Mouse (Mus musculus) C2C12 (cell line): ENCODE measurements around the gene Selenof. TPM values are rescaled to one million over a fixed set of nuclear protein-coding genes. Genes with fewer than 3 reads are reported as not detected.

Source experiments
- H3K27me3 ChIP-seq: one replicate; pipeline ENCODE4 v1.6.1; 2011; ENCODE audit not compliant: control insufficient read depth, insufficient read depth, insufficient read length
- H3K36me3 ChIP-seq: one replicate; pipeline ENCODE4 v1.6.1; 2011; ENCODE audit not compliant: control insufficient read depth, insufficient read depth
- H3K4me3 ChIP-seq: one replicate; pipeline ENCODE4 v1.5.1; 2011; ENCODE audit warnings: mild to moderate bottlenecking, control low read depth; ENCODE audit not compliant: poor library complexity, insufficient read depth, severe bottlenecking
- H3K79me2 ChIP-seq: one replicate; pipeline ENCODE4 v1.6.1; 2011; ENCODE audit not compliant: control insufficient read depth, insufficient read depth
- H3K79me3 ChIP-seq: one replicate; pipeline ENCODE4 v1.6.1; 2011; ENCODE audit warnings: low read depth, control low read depth
- H3ac ChIP-seq: one replicate; pipeline ENCODE3; 2011; ENCODE audit warnings: low read depth; ENCODE audit not compliant: control insufficient read depth, insufficient read length
- CEBPB ChIP-seq: IDR thresholded peaks from one replicate; pipeline ENCODE4 v1.6.1; 2011; ENCODE audit warnings: low read depth, mild to moderate bottlenecking, control low read depth, moderate library complexity
- CTCF ChIP-seq: IDR thresholded peaks from one replicate; pipeline ENCODE4 v1.5.1; 2011; ENCODE audit not compliant: control insufficient read depth, insufficient read depth, insufficient read length
- FOSL1 ChIP-seq: IDR thresholded peaks from one replicate; pipeline ENCODE4 v1.8.0; 2011; ENCODE audit warnings: mild to moderate bottlenecking, low read length; ENCODE audit not compliant: poor library complexity, insufficient read depth, severe bottlenecking
- MAX ChIP-seq: IDR thresholded peaks from one replicate; pipeline ENCODE4 v1.6.1; 2011; ENCODE audit warnings: mild to moderate bottlenecking, control low read depth
- MYOD1 ChIP-seq: IDR thresholded peaks from one replicate; pipeline ENCODE4 v1.6.1; 2011; ENCODE audit warnings: low read depth; ENCODE audit not compliant: control insufficient read depth, insufficient read length
- MYOG ChIP-seq: IDR thresholded peaks from one replicate; pipeline ENCODE4 v1.6.1; 2011; ENCODE audit not compliant: control insufficient read depth, insufficient read length; ENCODE audit errors: extremely low read depth
- USF1 ChIP-seq: IDR thresholded peaks from one replicate; pipeline ENCODE4 v1.6.1; 2011; ENCODE audit warnings: low read depth, mild to moderate bottlenecking, control low read depth, moderate library complexity
- polyA plus RNA-seq: library from polyadenylated mRNA; unstranded; fragments of >200 nt; fragmentation: generic; extraction: Trizol; gene quantifications from one replicate; pipeline ENCODE4 v1.2.1, GENCODE M21; 2012; ENCODE audit warnings: missing spikeins

Gene Selenof
- polyA plus RNA-seq, 1 experiment, result 296 TPM

DNA sequence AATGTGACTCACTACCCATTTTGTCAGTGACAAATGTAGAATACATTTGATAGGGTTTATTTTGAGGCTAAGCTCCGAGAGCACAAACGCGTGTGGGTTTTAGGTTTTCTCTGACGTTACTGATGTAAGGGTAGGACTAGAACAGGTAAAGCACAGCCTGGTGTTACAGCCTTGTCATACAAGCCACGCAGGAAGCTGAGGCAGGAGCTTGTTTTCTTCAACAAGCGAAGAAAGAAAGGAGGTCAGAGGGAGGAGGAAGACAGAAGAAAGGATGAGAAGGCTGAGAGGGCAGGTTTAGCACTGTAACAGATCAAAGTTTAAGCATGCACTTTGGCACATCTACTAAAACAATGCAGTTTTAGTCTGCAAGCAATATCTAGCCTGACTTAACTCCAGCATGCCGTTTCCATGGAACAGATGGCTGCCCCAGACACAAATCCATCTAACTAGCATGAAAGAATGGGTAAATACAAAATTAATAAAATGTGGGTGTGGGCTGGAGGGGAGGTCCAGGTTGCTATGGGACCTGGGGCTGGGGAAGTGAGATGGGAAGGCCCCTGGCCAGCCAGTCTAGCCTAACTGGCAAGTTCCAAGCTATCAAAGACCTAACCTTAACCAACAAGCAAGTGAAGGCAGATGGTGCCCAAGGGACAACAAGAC is 21.8 kb upstream of the Selenof start:
- no peaks in the 10 kb centered on the region for H3K36me3 ChIP-seq
- no peak for TF ChIP-seq FOSL1
- TF ChIP-seq USF1, result no peak
- TF ChIP-seq CEBPB, result no peak
- no peak for TF ChIP-seq MYOD1
- no peak for TF ChIP-seq CTCF
- TF ChIP-seq MAX, result no peak
- no peak for TF ChIP-seq MYOG
- H3K79me2 ChIP-seq, result peaks cover 91% of the 10 kb centered on the region
- no peak overlapping the region for H3K4me3 ChIP-seq
- H3K27me3 ChIP-seq, result no peaks in the 10 kb centered on the region
- H3K79me3 ChIP-seq, result peaks cover 72% of the 10 kb centered on the region
- H3ac ChIP-seq, result no peak overlapping the region

DNA sequence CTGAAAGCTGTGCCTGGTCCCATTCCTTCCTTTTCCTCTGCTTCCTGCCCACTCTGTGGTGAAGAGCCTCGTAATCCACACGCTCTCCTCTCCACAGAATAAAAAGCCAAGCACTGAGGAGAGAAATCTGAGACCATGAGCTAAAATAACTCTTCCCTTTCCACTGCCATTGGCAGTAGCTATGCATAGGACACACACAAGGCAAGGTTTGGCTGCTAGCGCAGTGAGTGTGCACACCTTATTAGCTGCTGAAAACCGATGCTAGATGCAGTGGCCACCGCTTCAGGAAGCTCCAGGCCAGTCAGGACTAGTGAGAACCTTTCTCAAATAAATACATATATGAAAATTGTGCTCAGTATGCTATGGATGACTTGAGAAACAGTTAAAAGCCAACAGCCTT is 20.1 kb upstream of the Selenof start:
- H3K36me3 ChIP-seq, result no peaks in the 10 kb centered on the region
- H3K4me3 ChIP-seq, result no peak overlapping the region
- H3K27me3 ChIP-seq, result no peaks in the 10 kb centered on the region
- H3K79me2 ChIP-seq, result peaks cover 91% of the 10 kb centered on the region
- no peak for TF ChIP-seq MAX
- no peak for TF ChIP-seq MYOG
- TF ChIP-seq USF1, result no peak
- no peak for TF ChIP-seq MYOD1
- no peak for TF ChIP-seq CEBPB
- TF ChIP-seq FOSL1, result no peak
- no peak overlapping the region for H3ac ChIP-seq
- peaks cover 71% of the 10 kb centered on the region for H3K79me3 ChIP-seq

DNA sequence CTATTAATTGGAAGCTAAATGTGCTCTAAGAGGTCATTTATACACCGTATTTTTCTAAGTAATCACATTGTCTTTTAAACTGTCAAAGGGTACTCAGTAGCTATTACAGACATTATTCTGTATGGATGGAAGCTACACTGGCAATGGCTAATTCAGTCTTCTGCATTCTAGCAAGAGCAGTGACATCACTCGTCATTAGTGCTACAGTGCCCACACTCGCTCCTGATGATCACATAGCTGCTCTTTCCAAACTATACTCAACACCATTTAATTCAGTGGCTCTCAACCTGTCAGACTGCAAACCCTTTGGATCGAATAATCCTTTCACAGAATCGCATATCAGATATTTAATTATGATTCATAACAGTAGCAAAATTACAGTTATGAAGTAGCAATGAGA is 19.4 kb upstream of the Selenof start:
- Histone ChIP-seq H3K79me3 (peaks cover 70% of the 10 kb centered on the region), H3ac (no peak overlapping the region), H3K4me3 (no peak overlapping the region), H3K27me3 (no peaks in the 10 kb centered on the region), H3K36me3 (no peaks in the 10 kb centered on the region), H3K79me2 (peaks cover 91% of the 10 kb centered on the region)
- no peak for TF ChIP-seq MYOG
- TF ChIP-seq MAX, result no peak
- TF ChIP-seq USF1, result no peak
- no peak for TF ChIP-seq FOSL1
- TF ChIP-seq CEBPB, result no peak
- TF ChIP-seq CTCF, result no peak
- no peak for TF ChIP-seq MYOD1

DNA sequence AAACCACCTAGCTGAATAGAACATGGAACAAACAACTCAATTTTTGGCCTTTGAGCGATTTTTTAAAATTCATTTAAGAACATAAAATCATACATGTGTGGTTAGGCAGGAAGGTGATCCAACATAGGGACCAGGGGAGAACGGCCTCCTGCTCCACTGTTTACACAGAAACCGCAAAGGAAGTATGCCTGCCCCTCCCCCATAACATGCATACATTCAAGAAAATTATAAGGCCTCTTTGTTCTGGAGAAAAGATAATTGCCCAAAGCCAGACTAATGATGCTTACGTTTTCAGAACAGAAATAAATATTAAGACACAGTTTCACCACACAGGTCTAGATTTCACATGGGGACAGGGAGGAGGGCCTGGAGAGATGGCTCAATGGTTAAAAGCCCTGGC is 18.7 kb upstream of the Selenof start:
- peaks cover 74% of the 10 kb centered on the region for H3K79me3 ChIP-seq
- no peak overlapping the region for H3ac ChIP-seq
- no peaks in the 10 kb centered on the region for H3K27me3 ChIP-seq
- H3K4me3 ChIP-seq, result no peak overlapping the region
- no peaks in the 10 kb centered on the region for H3K36me3 ChIP-seq
- TF ChIP-seq MYOG (no peak), USF1 (no peak), CTCF (no peak), MYOD1 (no peak), MAX (no peak), CEBPB (no peak), FOSL1 (no peak)
- peaks cover 91% of the 10 kb centered on the region for H3K79me2 ChIP-seq

DNA sequence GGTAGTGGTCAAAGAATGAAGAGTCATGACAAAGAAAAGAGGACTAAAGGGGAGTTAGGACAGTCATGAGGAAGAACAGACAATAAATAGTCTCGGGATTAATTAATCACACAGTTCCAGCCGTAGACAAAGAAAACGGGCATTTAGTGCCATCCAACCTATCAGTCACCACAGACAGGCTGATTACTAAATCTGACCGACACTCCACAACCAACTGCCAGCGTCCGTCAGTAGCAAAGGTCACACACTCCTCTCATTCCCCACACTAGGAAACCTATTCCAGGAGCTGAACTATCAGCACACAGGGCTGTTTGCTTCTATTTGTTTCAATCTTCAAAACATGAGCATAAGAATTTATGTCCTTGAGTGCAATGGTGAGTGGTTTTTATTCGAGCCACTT is 16.2 kb upstream of the Selenof start:
- peaks cover 100% of the 10 kb centered on the region for H3K79me2 ChIP-seq
- H3K27me3 ChIP-seq, result no peaks in the 10 kb centered on the region
- no peak for TF ChIP-seq FOSL1
- TF ChIP-seq CTCF, result no peak
- no peak for TF ChIP-seq MYOG
- no peak for TF ChIP-seq MYOD1
- no peak for TF ChIP-seq USF1
- no peak for TF ChIP-seq MAX
- TF ChIP-seq CEBPB, result no peak
- no peak overlapping the region for H3ac ChIP-seq
- no peak overlapping the region for H3K4me3 ChIP-seq
- peaks cover 82% of the 10 kb centered on the region for H3K79me3 ChIP-seq
- no peaks in the 10 kb centered on the region for H3K36me3 ChIP-seq

DNA sequence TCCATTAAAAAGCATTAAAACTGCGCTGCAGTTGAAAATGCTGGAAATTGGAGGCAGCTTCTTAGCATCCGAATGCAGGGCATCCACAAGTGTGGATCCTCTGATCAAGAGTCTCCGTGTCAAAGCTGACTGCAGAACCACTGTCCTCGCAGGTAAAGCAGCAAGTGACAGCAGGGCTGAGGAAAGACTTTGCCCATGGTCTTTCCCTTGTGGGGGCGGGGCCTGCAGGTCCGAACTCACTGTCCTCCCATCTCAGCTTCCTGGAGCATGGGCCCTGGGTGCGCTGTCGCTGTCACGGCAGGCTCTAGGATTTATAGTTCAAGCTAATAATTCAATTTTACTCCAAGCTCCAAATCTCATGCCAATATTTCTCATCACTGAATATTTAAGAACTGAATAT is 15.6 kb upstream of the Selenof start:
- Histone ChIP-seq H3K79me3 (peaks cover 82% of the 10 kb centered on the region), H3K36me3 (no peaks in the 10 kb centered on the region), H3K79me2 (peaks cover 100% of the 10 kb centered on the region), H3K27me3 (no peaks in the 10 kb centered on the region), H3K4me3 (no peak overlapping the region), H3ac (no peak overlapping the region)
- TF ChIP-seq CEBPB (no peak), USF1 (no peak), MYOG (no peak), CTCF (no peak), MAX (no peak), MYOD1 (no peak), FOSL1 (no peak)
